Mouse (Mus musculus) monocyte, adult 5-6 weeks (primary cell): ENCODE data around the gene Tec. TPM values are rescaled to one million over a fixed set of nuclear protein-coding genes. Genes with fewer than 3 reads are reported as not detected.

Experiments
- ATAC-seq: fragments of 153-309, 156-312 bp; replicated peaks from 2 replicates; pipeline ENCODE4 v1.8.0; 2017; ENCODE audit warnings: mild to moderate bottlenecking; ENCODE audit not compliant: low TSS enrichment, insufficient number of reproducible peaks, severe bottlenecking, poor library complexity, low FRiP score
- total RNA-seq: library from RNA; stranded (forward); fragments of 200-1000, 200-491, 200-594 nt; gene quantifications from 3 replicates; pipeline ENCODE4 v1.2.3, GENCODE M21; 2017

Tec gene
- total RNA-seq, 1 experiment from 2014 or later: 110 TPM

DNA sequence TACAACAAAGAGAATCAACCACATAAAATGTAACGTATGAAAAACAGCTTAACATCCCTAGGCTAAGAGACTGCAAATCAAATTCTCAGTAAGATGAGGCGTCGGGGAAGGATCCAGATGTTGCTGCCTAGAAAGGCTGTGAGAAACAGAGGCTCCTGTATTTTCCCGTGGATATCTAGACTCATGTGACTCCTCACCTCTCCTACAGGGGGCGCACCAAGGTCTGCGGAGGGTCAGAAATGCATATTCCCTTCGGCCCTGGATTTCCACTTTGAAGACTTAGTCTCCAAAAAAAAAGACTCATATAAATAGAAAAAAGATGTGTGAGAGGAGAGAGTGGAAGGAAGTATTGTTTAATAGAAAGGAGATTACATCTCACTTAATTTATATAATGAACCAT lies 147.7 kb downstream of the Tec start:
- no peak for ATAC-seq

- peak; percentile 65 for ATAC-seq
Measured at GRCm38 (mm10) chr5:72710572-72711278, 157.6 kb downstream of the Tec start.

DNA sequence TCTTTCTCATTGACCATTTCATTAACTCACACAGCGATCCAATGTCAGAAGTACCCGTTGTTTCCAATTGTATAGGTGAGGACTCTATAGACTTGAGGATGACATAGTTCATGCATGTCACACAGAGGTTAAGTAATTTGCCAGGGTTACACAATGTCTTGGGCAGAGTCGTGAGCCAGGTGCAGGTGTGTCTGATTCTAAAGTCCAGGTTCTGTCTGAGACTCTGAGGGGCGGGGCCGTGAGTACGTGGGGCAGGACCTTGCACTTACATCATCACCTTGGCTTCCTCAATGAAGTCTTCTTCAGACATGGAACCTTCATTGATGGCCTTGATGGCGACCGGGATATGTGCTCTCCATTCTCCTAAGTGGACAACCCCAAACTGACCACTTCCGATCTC lies 158.3 kb downstream of the Tec start:
- no peak for ATAC-seq

GRCm38 (mm10) chr5:72709451-72709850 lies 158.8 kb downstream of the Tec start:
- ATAC-seq: no peak

DNA sequence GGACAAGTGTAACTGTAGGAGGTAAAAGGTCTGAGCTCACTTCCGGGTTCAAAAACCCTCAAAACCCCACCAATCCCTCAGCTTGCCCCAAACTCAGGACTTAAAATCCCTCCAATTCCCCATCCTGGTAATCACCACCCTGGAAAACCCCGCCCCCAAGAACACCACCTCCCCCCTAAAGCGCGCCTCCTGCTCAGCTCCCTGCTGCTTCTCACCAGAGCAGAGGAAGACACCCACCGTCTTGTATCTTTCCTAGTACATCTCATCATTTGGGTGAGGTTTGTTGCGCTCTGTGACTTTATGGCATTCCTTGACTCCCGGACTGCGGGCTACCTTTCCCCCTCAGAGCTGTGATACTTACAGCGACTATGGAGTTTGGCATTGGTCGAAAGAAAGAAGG lies 161.6 kb downstream of the Tec start:
- ATAC-seq: no peak

DNA sequence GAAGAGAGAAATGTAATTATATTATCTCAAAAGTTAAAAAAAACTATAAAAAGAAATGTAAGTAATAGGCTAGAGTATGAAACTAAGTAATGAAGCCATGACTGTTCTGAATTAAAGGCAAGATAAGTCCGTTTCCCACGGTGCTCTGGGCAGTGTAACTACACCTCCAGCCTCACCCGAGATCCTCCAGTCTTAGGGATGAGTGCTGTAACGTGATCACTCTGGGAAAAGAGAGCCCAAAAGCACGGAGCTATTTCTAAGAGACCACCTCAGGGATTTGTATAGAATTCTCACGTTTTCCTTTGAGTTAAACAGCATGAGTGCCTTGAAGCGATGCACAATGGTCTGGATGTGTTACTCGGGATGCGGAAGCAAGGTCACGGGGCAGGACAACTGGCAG lies 162.2 kb downstream of the Tec start:
- no peak for ATAC-seq

Other genes starting within 250 kb of the Tec start
- gene Cnga1, start 224.2 kb downstream of the Tec start, total RNA-seq: 2.2 to 2.7 TPM (median 2.5 TPM) in 3 replicates
- 0.96 to 4.8 TPM (median 1.4 TPM) in 3 replicates for gene Nipal1, start 220.7 kb downstream of the Tec start, total RNA-seq
- gene Txk, start 115.7 kb downstream of the Tec start, total RNA-seq: 44.5 to 208 TPM (median 58.1 TPM) in 3 replicates
- gene Slain2, start 45.8 kb upstream of the Tec start, total RNA-seq: 44.2 to 63.4 TPM (median 44.8 TPM) in 3 replicates
- not detected in 3 replicates for gene Gm10135, start 106.2 kb upstream of the Tec start, total RNA-seq
- not detected in 3 replicates for gene Slc10a4, start 138.4 kb upstream of the Tec start, total RNA-seq